Mouse (Mus musculus) cerebellum, adult 2 months (tissue): Measurements from ENCODE around the gene Lingo1. TPM values are rescaled to one million over a fixed set of nuclear protein-coding genes. Genes with fewer than 3 reads are reported as not detected.

Experiments
- DNase-seq, 2 experiments: peaks; one replicate each; pipeline ENCODE4 v3.0.0; 2021
- H3K27ac ChIP-seq: fragments of 200-500 bp; 2 replicates; pipeline ENCODE4 v1.5.1; 2012; ENCODE audit warnings: low read length, control low read depth, inconsistent platforms; ENCODE audit not compliant: insufficient read depth
- H3K27me3 ChIP-seq: fragments of 200-500 bp; 2 replicates; pipeline ENCODE4 v1.6.1; 2012; ENCODE audit warnings: inconsistent platforms, mild to moderate bottlenecking, low read length, moderate library complexity; ENCODE audit not compliant: control insufficient read depth, insufficient read depth
- H3K4me1 ChIP-seq: fragments of 200-500 bp; 2 replicates; pipeline ENCODE4 v1.6.1; 2011; ENCODE audit warnings: low read length; ENCODE audit not compliant: control insufficient read depth, insufficient read depth
- H3K4me3 ChIP-seq: fragments of 200-500 bp; replicated peaks from 2 replicates; pipeline ENCODE3; 2011; ENCODE audit warnings: mild to moderate bottlenecking, low read depth, low read length, control low read depth; ENCODE audit not compliant: insufficient read depth
- CTCF ChIP-seq: fragments of 200-500 bp; IDR thresholded peaks from 2 replicates; pipeline ENCODE4 v1.5.1; 2011; ENCODE audit warnings: low read depth, mild to moderate bottlenecking, control low read depth, low read length, moderate library complexity, borderline replicate concordance; ENCODE audit not compliant: insufficient read depth
- POLR2A ChIP-seq: fragments of 200-500 bp; IDR thresholded peaks from 2 replicates; pipeline ENCODE4 v1.6.1; 2011; ENCODE audit warnings: low read length, control low read depth, borderline replicate concordance; ENCODE audit not compliant: insufficient read depth
- WGBS: fragments of 180-500 bp; shearing (Covaris S2); methylation state at CpG from one replicate; pipeline ENCODE4 v1.1.7; 2018; 5-methylcytosine and 5-hydroxymethylcytosine counted together
- polyA plus RNA-seq: library from polyadenylated mRNA; depleted of rRNA; stranded (reverse); fragments of >200 nt; gene quantifications from 2 replicates; pipeline ENCODE4 v1.2.3, GENCODE M21; 2012

Lingo1 gene
- polyA plus RNA-seq, 1 experiment: 88.3 TPM

DNA sequence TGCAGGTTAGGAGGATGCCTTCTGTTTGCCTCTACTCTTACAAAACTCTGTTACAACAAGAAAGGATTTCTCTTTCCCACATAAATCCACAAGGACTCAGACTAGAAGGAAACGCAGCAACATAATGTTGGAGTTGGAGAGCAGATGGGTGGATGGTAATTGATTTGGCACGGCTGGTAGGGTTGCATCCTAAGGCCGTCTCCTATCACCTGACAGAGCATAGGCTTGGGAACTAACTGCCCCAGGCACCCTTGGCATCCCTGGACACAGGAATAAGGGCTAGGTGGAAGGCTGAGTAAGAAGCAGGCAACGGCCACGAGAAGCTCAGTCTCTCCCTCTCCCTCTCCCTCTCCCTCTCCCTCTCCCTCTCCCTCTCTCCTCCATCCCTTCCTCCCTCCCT, 48.2 kb downstream of the Lingo1 start:
- peak; percentile 59 to 82 for DNase-seq
- Histone ChIP-seq H3K27me3 (no peaks in the 10 kb centered on the region), H3K27ac (no peak overlapping the region), H3K4me1 (peaks cover 21% of the 10 kb centered on the region), H3K4me3 (no peak overlapping the region)
- 10% methylated on average over 5 of the region's 5 CpGs for WGBS
- no peak for TF ChIP-seq CTCF
- TF ChIP-seq POLR2A: no peak

DNA sequence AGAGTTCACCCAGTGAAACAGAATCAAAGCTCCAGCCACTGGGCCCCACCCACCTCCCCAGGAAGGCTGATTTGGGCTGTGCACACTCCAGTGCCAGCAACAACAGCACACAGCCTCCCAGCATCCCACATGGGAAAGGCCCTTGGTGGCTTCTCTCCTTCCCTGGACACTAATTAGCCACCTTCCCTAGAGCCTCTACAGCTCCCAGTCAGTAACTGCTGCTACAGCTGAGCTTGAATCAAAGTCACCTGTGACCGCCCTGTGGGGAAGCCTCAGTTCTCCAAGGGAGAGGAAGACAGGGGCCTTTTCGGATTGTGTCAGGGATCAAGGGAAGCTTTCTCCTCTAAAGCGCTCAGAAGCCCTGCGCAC, 49.4 kb downstream of the Lingo1 start:
- Histone ChIP-seq H3K27ac (no peak overlapping the region), H3K4me1 (peaks cover 17% of the 10 kb centered on the region; the same call in 1 of the 2 replicates), H3K4me3 (no peak overlapping the region), H3K27me3 (no peaks in the 10 kb centered on the region)
- TF ChIP-seq POLR2A (no peak), CTCF (no peak)
- WGBS: 94% methylated on average over 4 of the region's 4 CpGs
- DNase-seq: no peak

DNA sequence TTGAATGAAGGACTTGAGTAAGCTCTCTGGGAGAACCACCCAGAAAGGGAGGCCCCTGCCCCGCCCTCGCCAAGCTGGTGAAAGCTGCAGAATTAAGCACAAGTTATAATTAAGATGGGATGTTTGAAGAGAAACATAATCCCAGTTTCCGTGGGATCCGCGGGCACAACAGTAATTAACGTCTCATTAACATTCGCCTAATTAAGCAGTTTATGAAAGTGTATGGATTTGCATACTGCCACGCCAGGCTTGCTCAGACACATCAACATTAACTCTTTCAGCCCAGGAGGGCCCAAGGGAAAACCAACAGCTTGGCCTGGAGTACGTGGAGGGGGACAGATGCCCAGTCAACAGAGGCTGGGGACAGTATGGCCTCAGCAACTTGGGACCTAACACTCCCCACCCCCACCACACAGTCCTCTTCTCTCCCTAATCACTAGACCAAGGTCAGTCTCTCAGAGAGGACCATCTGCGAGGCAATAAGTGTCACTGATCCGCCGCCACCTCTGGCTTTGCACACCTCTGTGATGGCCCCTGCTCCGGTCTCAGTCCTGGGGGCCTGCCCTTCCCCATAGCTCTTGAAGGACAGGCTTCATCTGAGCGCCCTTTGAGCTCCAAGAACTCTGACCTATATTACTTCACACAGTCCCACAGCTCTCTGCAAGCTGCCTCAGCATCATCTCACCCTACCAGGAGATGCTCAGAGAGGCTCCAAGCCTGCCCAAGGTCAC, 49.9 kb downstream of the Lingo1 start:
- Histone ChIP-seq H3K4me3 (no peak overlapping the region), H3K27me3 (no peaks in the 10 kb centered on the region), H3K27ac (no peak overlapping the region), H3K4me1 (peaks cover 17% of the 10 kb centered on the region; the same call in 1 of the 2 replicates)
- 83% methylated on average over 14 of the region's 14 CpGs for WGBS
- TF ChIP-seq POLR2A: no peak
- no peak for TF ChIP-seq CTCF
- DNase-seq: no peak

GRCm38 (mm10) chr9:56744369-56744768, 51.9 kb downstream of the Lingo1 start:
- Histone ChIP-seq H3K4me3 (no peak overlapping the region), H3K27me3 (no peaks in the 10 kb centered on the region), H3K4me1 (peaks cover 21% of the 10 kb centered on the region), H3K27ac (no peak overlapping the region)
- TF ChIP-seq POLR2A: no peak
- TF ChIP-seq CTCF: no peak
- no peak for DNase-seq
- 86% methylated on average over 5 of the region's 5 CpGs for WGBS

- 36% methylated on average over 5 of the region's 5 CpGs for WGBS
- Histone ChIP-seq H3K4me3 (no peak overlapping the region), H3K27me3 (no peaks in the 10 kb centered on the region), H3K4me1 (peaks cover 14% of the 10 kb centered on the region), H3K27ac (no peak overlapping the region)
- TF ChIP-seq CTCF (no peak), POLR2A (no peak)
- peak; percentile 36 for DNase-seq
Observed at GRCm38 (mm10) chr9:56739181-56739737, 57.0 kb downstream of the Lingo1 start.

- TF ChIP-seq CTCF (no peak), POLR2A (no peak)
- H3K27me3 ChIP-seq: no peaks in the 10 kb centered on the region
- 78% methylated on average over 9 of the region's 9 CpGs for WGBS
- no peak overlapping the region for H3K27ac ChIP-seq
- H3K4me1 ChIP-seq: peaks cover 14% of the 10 kb centered on the region
- DNase-seq: no peak
- H3K4me3 ChIP-seq: no peak overlapping the region
Observed at GRCm38 (mm10) chr9:56738261-56739171, 57.8 kb downstream of the Lingo1 start.

GRCm38 (mm10) chr9:56734398-56734797, 61.9 kb downstream of the Lingo1 start:
- 40% methylated on average over 6 of the region's 6 CpGs for WGBS
- H3K27ac ChIP-seq: no peak overlapping the region
- H3K4me3 ChIP-seq: no peak overlapping the region

More at GRCm38 (mm10) chr9:56734398-56734797, 61.9 kb downstream of the Lingo1 start:
- no peaks in the 10 kb centered on the region for H3K27me3 ChIP-seq
- H3K4me1 ChIP-seq: peaks cover 14% of the 10 kb centered on the region
- no peak for DNase-seq
- TF ChIP-seq CTCF: peak; percentile 20; the same call in 1 of the 2 replicates
- TF ChIP-seq POLR2A: no peak
